Mouse (Mus musculus) layer of hippocampus, postnatal 25 days (tissue): ENCODE data around the gene Krt82. TPM values are rescaled to one million over a fixed set of nuclear protein-coding genes. Genes with fewer than 3 reads are reported as not detected.
A peak's percentile ranks its signal among the peaks of the same experiment; 100 is the strongest.

ENCODE experiments used
- DNase-seq, 2 experiments: peaks; one replicate each; pipeline ENCODE4 v3.0.0; 2022; ENCODE audit warnings: mixed read lengths in 2 of 2, low spot score in 1 of 2; ENCODE audit errors: extremely low spot score in 1 of 2
- total RNA-seq, 2 experiments: library from RNA; stranded (reverse); gene quantifications; 2 replicates each; pipeline ENCODE4 v1.2.3; 2021

Krt82 gene
- not detected for total RNA-seq

DNA sequence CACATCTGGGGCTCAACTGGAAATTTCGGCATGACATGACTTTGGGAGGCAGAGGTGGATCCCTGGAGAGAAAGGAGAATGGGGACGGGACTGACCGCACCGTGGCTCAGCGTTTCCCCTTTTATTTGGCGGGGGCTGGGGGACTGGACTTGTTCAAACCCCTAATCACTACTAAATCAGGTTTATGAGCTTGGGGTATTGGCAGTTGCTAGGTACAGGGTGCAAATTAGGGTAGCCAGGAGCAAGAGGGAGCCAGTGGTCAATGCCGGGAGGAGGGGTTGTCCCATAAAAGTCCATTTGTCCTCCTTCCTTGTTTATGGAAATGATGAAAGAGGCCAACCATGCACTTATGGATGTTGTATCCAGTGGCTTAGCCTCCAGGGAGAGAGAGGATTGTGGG lies at the start of gene Krt82:
Krt82 (minus strand) TSS at position 101 of the 400 bp plus-strand sequence.
- DNase-seq: no peak

DNA sequence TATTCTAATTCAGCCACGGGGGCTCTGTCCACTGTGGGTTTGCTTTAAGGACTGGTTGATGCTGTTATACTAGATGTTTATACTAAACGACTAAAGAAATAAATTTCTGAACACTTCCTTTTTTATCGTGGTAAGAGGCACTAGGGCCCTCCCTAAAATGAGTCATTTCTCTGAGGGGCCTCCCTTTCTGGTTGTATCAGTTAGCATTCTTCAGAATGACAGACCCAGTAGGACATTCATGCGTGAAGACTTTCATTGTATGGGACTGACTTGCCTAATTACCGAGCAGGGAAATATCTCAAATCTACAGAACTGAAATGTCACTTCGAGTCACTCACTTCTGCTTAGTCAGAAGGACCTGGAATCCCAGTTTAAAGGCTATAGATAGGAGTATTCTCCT lies 48.7 kb upstream of the Krt82 start:
- no peak for DNase-seq

DNA sequence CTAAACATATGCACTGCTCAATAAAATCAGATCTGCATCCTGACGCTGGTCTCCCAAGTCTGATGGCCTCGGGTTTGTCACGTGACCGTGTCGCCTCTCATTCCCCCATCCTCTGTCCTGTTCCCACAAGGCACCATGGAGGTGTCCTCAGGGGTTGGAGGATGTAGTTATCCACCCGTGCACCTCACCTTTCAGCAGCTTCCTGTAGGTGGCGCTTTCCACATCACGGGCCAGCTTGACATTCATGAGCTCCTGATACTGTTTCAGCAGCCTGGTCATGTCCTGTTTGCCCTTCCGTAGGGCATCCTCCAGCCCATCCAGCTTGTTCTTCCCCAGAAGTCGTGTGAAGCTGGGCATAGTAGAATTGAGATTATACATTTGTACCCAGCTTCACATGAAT lies 37.7 kb upstream of the Krt82 start:
- DNase-seq: no peak

DNA sequence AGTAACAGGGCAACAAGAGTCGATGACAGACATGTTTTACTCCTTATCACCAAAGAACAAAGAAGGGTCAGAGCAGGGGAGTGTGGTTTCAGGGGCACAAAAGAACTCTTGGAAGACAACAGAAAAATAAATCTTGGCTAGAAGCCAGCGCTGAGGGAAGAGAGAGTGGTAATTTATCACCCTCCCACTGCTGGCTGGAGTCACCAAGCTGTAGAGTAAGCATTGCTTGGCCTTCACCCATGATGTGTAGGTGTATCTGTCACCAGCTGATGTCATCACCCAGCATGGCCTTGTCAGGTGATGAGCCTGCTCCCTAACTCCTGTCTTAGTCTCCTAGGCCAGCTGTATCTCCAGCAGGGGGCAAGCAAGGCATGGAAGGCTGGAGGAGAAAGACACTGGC lies 34.0 kb upstream of the Krt82 start:
- DNase-seq: no peak

DNA sequence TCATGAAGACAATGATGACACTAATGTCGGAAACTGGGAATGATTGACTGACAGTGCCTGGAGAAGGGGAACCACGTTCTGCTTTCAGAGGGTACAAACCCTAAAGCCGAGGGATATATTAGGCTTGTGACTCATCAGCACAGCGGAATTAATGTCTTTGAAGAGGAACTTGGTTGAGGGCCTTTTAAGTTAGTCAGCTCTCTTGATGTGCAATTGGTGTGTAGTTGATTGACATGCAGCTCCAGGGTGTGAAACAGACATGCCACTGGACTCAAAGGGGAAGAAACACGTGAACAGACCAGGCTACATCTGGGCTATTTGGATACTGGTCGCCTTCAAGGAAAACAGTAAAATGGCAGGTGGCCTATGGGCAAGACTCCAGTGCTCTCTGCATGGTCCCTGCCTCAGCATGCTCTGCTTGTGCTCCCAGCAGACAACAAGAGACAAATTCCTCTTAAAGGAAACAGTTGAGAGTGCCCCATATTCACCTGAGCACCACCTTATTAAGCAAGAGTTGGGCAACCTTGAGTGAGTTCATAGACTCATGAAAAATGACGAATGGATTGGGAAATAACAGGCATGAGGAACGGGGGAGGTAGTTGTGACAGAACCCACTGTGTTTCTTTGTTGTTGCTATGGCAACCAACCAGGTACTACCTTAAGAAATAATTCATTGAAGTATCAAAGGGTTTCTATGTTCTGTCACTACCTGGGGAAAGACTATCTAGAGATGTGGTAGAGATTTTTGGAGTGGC lies 32.9 kb upstream of the Krt82 start:
- DNase-seq: no peak

DNA sequence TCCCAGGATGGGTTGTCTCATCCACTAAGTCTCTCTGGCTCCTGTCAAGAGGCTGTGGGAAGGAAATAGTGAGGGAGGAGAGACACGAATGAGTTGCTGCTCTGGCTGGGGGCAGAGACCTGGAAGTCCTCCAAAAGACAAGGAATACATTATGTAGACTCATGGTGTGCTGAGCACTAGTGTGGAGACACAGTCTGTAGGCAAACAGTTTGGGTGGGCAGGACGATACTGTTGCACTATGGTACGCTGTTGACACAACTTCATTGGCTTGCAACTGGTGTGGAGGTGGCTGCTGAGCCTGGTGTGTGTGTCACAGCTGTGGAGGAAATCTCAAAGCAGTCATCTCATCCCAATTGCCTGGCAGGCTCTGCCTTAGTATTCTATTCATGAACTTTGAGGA lies 31.2 kb upstream of the Krt82 start:
- DNase-seq: no peak

DNA sequence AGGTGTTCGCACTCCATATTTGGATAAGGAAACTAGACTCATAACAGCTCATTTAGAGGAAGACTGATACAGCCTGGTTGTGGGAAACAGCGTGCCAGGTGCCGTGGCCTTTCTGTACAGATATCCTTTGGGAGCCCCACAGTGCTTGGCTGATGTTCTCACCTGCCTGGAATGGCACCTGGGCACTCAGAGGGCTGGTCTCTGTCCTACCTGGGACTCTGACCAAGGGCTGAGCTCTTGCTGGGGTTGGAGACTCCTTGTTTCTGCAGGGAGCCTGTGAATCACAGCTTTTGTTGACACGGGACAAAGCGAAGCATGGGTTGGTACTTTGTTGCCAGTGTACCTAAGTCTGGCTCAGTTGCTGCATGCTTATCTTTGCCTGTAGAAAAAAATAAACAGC lies 25.0 kb upstream of the Krt82 start:
- DNase-seq: no peak

DNA sequence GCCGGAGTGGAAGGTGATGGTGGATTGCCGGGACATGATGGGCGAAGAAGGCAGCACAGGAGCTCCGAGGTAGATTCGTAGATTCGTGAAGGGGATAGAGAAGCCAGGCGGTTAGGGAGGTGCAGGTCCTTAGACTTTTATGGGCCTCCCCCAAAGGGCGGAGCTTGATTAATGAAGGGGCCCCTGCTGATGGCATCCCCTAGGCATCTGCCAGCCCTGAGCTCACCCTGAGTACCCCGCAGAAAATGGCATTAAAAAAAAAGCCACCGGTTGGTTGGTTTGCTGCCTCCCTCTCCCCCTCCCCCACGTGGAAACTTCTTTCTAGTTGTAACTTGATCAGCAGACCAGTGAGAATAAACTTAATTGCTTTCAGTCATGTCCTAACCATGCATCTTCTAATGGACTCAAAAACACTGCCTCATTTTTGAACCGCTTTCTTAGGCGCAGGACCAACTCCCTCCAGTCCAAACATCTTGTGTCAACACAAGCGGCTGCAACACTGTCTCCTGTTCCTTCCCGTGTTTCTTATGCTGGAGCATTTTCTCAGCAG lies 23.4 kb upstream of the Krt82 start, which contains the start of gene Krt75:
Krt75 (minus strand) TSS at position 109 of the 550 bp plus-strand sequence.
- no peak for DNase-seq

DNA sequence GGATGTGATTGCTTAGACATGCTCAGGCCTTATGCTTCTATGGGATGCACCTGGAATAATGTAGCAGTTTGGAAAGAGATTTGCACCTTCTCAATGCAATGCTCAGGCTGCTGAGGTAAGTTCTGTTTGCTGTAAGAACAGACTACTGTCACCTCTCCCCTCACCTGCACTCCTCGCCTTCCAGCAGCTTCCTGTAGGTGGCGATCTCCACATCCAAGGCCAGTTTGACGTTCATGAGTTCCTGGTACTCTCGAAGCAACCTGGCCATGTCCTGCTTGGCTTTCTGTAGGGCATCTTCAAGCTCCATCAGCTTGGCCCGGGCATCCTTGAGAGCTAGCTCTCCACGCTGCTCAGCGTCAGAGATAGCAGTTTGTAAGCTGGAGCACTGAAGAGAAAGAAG lies 17.3 kb upstream of the Krt82 start:
- DNase-seq: no peak

DNA sequence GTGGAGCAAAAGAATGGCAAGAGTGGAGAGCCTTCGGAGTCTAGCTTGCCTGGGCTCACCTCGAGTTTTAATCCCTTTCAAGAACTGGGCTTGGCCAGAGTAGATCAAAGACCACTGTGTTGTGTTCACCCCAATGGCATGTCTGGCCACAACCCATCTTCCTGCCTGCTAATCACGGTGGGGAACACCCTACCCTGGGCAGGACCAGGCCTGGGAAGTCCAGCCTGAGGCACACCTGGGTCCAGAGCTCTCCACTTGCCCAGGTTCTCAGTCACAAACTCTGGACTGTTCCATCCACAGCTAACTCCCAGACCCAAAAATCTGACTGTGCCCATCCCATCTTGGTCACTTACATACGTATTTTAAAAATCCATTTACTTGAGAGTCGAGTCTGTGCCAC lies 12.4 kb upstream of the Krt82 start, which contains the start of gene Krt90:
Krt90 (minus strand) TSS at position 101 of the 400 bp plus-strand sequence.
- DNase-seq: no peak

DNA sequence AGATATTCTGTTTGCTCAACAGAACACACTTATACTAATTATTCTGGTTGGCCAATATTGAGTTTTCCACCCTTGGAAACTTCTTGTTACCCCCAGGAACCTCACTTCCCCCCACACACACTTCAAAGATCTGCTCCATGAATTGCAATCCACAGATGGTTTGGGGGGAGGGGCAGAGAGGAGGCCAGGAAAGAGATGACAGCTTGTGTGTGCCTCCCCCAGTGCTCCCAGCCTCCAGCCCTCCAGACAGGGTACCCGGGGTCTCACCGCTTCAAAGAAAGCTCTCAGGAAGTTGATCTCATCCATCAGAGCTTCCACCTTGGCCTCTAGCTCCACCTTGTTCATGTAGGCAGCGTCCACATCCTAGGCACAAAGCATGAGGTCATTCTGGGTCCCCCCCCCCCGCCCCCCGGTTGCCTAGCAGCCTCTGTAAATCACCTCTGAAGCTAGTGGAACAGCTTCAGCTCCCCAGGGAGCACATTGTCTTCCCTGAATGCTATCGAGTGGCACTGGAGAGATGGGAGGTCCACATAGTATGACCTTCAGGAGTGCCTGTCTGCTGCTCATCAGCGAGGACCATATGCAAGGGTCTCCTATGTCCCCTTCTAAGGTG lies 7.7 kb upstream of the Krt82 start:
- DNase-seq: no peak

DNA sequence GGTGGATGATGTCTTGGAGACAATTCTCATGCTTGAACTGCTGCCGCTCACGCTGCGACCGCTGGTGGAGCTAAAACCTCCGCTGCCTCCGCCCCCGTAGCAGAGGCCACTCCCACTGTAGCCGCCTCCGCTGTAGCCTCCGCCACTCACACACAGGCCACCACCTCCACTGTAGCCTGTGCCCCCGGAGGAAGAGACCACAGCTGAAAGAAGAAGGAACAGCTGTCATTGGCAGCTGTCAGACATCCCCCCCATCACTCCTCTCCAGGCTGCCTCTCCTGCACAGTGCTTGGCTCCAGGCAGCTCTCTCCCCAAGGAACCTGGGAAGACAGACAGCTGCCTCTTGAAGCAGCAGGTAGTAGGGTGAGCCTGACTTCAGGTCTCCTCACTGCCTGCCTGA lies 2.7 kb upstream of the Krt82 start:
- peak in 1 of 2 experiments; percentile 21 for DNase-seq

DNA sequence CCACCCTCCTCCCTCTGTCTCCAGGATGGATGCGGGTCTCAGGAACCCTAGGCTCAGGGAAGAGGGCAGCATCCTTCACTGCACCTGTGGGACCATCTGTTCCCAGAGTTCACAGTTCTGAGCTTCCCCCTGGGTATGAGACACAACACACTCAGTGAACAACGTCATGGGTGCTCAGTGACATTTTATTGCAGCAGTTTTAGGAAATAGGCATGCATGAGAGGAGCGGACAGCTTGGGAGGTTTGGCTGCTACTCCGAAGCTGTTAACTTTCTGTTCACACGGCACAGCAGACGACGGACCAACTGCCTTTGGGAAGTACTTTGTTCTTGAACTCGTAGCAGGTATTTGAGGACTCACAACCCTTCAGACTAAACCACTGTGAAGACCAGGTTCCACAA lies 1.7 kb upstream of the Krt82 start:
- DNase-seq: no peak

DNA sequence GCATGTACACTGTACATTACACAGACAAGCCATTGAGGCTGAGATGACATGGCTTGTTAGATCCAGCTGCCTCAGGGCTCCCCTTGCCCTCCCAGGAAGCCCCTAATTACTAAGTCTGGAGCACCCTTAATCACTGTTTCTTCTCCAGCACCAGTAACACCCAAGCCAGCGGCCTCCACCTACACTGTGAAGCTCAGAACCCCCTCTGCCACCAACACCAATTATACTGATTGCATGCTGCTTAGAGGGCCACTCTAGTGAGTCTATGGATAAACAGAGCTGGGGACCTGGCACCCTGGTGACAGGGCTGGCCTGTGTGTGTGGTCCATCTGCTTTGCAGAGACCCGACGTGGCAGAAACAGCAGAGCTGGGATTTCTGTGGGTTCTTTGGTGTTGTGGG lies 6.0 kb downstream of the Krt82 start:
- DNase-seq: no peak

DNA sequence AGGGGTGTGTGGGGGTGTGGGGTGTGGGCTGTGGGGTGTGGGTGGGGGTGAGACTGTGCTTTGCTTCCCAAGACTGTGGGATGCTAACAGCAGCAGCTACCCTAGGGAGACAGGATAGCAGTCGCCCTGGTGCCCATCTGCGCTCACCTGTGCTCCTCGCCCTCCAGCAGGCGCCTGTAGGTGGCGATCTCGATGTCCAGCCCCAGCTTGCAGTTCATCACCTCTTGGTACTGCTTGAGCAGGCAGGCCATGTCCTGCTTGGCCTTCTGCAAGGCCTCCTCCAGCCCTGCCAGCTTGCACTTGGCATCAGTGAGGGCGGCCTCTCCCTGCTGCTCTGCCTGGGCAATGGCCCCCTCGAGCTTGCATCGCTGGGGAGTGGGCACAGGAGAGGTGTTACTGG lies 7.9 kb downstream of the Krt82 start:
- DNase-seq: no peak

DNA sequence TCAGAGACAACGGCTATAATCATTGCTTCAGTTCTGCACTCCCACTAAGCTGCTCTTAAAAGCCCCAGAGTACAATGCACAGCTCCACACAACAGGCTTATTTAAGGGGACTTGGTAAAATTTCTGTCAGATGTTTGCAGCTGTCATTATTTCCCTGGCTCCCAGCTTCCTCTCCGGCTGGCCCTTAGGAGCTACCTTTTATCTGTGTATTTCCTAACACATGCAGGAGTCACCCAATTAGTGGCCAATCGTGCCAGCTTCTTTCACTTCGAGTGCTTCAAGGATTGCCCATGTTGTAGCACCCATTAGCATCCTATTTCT lies 11.9 kb downstream of the Krt82 start:
- no peak for DNase-seq

DNA sequence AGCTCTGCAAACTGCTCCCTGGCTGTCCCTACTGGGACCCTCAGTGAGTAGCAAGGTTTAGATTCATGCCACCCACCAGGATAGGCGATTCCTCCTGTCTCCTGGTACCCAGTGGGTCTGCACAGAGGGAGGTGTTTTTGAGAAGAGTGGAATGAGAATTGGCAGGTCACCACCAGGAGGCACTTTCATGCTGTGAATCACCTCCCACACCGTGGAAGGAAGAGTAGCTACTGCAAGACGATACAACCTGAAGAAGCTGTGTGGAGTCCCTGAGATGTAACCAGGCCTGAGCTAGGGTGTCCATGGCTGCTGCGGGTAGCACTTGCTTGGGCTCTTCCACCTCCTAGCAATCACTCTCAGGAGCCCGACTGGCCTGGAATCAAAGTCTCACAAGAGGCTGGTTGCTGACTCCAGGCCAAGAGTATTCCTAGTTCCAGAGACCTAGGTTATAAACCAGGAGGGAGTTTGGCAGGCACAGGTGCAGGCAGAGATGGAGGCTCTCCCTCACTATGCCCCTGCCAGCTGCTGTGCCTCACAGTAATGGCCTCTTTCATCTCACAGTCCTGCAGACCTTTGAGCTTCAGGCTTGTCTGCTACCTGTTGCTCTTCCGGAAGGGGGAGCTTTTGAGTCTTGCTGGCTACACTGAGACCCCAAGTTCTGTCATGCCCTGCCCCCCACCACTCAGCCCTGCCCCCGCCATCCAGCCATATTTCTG lies 12.4 kb downstream of the Krt82 start:
- no peak for DNase-seq

DNA sequence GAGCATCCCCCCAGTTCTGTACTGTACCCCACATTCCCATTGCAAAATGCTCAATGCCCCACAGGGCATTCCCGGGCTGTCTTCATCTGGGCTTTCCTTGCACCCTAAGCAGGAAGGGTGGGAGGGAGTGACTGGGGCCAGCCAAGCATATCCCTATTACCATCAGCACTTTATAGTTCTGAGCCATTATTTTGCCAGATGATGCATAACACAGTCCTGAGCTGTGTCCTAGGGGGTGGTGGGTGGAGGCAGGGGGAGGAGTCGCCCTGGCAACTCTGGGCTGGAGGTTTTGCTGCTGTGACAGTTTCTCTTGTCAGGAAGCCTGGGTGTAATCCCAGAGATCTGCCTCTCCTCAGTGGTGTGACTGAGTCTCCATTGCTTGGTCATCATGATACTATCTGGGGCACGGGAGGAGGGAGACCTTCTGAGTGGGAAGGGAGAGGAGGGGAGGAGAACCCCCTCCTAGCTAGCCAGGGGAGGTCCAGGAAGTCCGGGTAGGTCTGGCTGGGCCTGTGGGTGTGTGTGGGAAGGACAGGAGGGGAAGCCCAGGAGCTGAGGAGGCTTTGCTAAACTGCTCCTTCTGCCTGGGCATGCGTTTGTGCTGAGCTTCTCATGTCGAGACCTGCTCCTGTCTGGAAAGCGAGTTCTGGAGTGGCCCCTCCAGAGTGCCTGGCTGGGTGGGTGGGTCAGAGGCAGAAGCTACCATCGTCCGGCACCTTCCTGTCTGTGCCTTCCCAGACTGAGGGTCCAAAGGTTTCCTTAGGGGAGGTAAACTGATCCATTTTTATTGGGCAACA lies 14.2 kb downstream of the Krt82 start:
- no peak for DNase-seq

DNA sequence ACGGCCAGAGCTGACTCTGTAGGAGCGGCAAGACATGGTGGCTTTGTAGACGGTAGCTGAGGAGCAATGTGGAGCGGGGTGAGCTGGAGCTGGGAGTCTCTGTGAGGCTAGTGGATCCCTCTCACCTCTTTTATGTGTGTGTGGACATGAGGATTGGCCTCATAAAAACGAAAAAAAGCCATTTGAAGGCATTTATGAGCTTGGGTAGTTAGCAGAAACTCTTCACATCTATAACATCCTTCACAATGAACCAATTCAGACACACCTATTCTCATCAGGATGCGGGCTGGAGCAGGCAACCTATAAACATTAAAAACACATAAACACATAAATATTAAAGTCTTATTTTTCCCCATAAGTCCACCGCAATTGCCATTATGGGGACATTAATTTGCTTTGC lies 17.7 kb downstream of the Krt82 start, which contains the start of gene Krt84:
Krt84 (minus strand) TSS at position 101 of the 400 bp plus-strand sequence.
- DNase-seq: no peak

DNA sequence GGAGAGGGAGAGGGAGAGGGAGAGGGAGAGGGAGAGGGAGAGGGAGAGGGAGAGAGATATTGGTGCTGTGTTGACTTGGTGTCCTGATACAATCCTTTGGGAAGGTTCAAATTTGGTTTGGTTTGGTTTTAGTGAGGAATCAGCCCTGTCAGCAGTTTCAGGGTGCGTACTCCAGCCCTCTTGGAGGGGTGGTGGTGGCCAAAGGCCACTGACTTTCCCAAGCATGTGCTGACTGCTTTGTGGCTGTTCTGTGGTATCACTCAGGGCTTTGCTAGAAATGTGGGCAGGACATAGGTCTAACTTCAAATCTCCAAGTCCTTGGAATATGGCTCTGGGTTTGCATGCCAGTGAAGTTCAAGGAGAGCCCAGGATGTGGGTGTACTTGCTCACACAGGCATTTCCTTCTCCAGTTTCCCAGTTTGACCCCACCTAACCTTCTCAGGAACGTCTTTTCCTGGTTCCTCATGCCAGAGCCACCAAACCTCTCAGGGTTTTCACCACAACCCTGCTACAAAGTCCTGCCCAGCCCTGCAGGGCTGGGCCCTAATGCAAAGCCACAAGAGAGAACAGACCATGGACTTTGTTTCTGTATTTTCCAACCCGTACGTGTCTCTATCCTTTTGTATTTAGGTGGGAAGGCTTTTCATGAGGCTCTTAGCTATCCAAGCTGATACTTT lies 27.8 kb downstream of the Krt82 start:
- no peak for DNase-seq
